Mouse (Mus musculus) G1E (cell line): Measurements from ENCODE around the gene Gna11. TPM values are rescaled to one million over a fixed set of nuclear protein-coding genes. Genes with fewer than 3 reads are reported as not detected.

ENCODE experiments used
- ATAC-seq: 2 replicates; pipeline ENCODE4 v1.8.0; 2016; ENCODE audit warnings: mild to moderate bottlenecking; ENCODE audit not compliant: insufficient number of reproducible peaks, poor library complexity, low FRiP score, severe bottlenecking; ENCODE audit errors: extremely low read depth
- DNase-seq: peaks from one replicate; pipeline ENCODE4 v3.0.0; 2012; ENCODE audit warnings: low spot score
- H3K27me3 ChIP-seq: 2 replicates; pipeline ENCODE4 v1.6.1; 2012; ENCODE audit warnings: mild to moderate bottlenecking, low read length, inconsistent platforms; ENCODE audit not compliant: insufficient read depth
- H3K36me3 ChIP-seq: replicated peaks from 2 replicates; pipeline ENCODE3; 2012; ENCODE audit warnings: mild to moderate bottlenecking, inconsistent platforms
- H3K4me1 ChIP-seq: 2 replicates; pipeline ENCODE4 v1.6.1; 2012; ENCODE audit warnings: low read depth, low read length, inconsistent platforms, mixed read lengths; ENCODE audit not compliant: insufficient read depth
- H3K4me3 ChIP-seq: 2 replicates; pipeline ENCODE4 v1.5.1; 2012; ENCODE audit warnings: low read depth, mild to moderate bottlenecking, inconsistent platforms, low read length, moderate library complexity, mixed read lengths
- H3K9me3 ChIP-seq: replicated peaks from 2 replicates; pipeline ENCODE4 v1.6.1; 2012; ENCODE audit warnings: inconsistent platforms
- CTCF ChIP-seq: IDR thresholded peaks from 2 replicates; pipeline ENCODE4 v1.5.1; 2012; ENCODE audit warnings: low read depth, low read length, inconsistent platforms, mixed read lengths
- GATA1 ChIP-seq: IDR thresholded peaks from 2 replicates; pipeline ENCODE4 v1.6.1; 2012; ENCODE audit warnings: borderline replicate concordance, low read length, inconsistent platforms, mixed read lengths
- GATA2 ChIP-seq: IDR thresholded peaks from 2 replicates; pipeline ENCODE4 v1.6.1; 2012; ENCODE audit warnings: low read depth, low read length, inconsistent platforms, borderline replicate concordance
- POLR2AphosphoS5 ChIP-seq: IDR thresholded peaks from 2 replicates; pipeline ENCODE4 v1.6.1; 2012; ENCODE audit warnings: low read depth, low read length, inconsistent platforms; ENCODE audit not compliant: insufficient replicate concordance
- TAL1 ChIP-seq: conservative IDR thresholded peaks from 2 replicates; pipeline ENCODE4 v1.6.1; 2012; ENCODE audit warnings: low read depth, low read length, inconsistent platforms, mixed read lengths
- polyA plus RNA-seq: library from polyadenylated mRNA; stranded (reverse); fragments of >175 nt; gene quantifications from 2 replicates; pipeline ENCODE4 v1.2.3, GENCODE M21; 2012
- total RNA-seq, 2 experiments: library from RNA; stranded (forward) in 1 of 2; stranded (reverse) in 1 of 2; fragments of 200-1000 nt in 1 of 2; fragments of >200 nt in 1 of 2; fragmentation: Nextera tagmentation in 1 of 2; gene quantifications; 2 replicates each; pipeline ENCODE4 v1.2.3; 2014 to 2017

Gene Gna11
- total and polyA plus RNA-seq, 3 experiments, result 6.5 to 14.0 (median 9.7) TPM

- no peak overlapping the region for H3K4me3 ChIP-seq
- no peak for DNase-seq
- H3K27me3 ChIP-seq, result peaks cover 9% of the 10 kb centered on the region
- TF ChIP-seq CTCF, result no peak
- no peak for TF ChIP-seq POLR2AphosphoS5
- no peak for TF ChIP-seq GATA2
- no peak for TF ChIP-seq TAL1
- TF ChIP-seq GATA1, result no peak
- H3K36me3 ChIP-seq, result peaks cover 66% of the 10 kb centered on the region
- no peaks in the 10 kb centered on the region for H3K9me3 ChIP-seq
- peaks cover 57% of the 10 kb centered on the region for H3K4me1 ChIP-seq
- no peak for ATAC-seq
Measured at GRCm38 (mm10) chr10:81486496-81486895, 58.5 kb downstream of the Gna11 start.

GRCm38 (mm10) chr10:81485479-81486018 lies 59.4 kb downstream of the Gna11 start:
- Histone ChIP-seq H3K27me3 (peaks cover 18% of the 10 kb centered on the region), H3K36me3 (peaks cover 57% of the 10 kb centered on the region), H3K9me3 (no peaks in the 10 kb centered on the region), H3K4me3 (no peak overlapping the region), H3K4me1 (peaks cover 50% of the 10 kb centered on the region)
- no peak for ATAC-seq
- DNase-seq, result no peak
- TF ChIP-seq POLR2AphosphoS5 (no peak), GATA2 (no peak), TAL1 (no peak), CTCF (no peak), GATA1 (no peak)

GRCm38 (mm10) chr10:81485060-81485449 lies 59.9 kb downstream of the Gna11 start:
- Histone ChIP-seq H3K4me3 (no peak overlapping the region), H3K36me3 (peaks cover 52% of the 10 kb centered on the region), H3K27me3 (peaks cover 23% of the 10 kb centered on the region), H3K9me3 (no peaks in the 10 kb centered on the region), H3K4me1 (peaks cover 49% of the 10 kb centered on the region)
- TF ChIP-seq CTCF, result no peak; the same call in 1 of the 2 replicates
- DNase-seq (peak; percentile 41), ATAC-seq (no peak)

- Histone ChIP-seq H3K4me1 (peaks cover 44% of the 10 kb centered on the region), H3K4me3 (no peak overlapping the region), H3K36me3 (peaks cover 47% of the 10 kb centered on the region), H3K9me3 (no peaks in the 10 kb centered on the region), H3K27me3 (peaks cover 27% of the 10 kb centered on the region)
- TF ChIP-seq GATA1 (no peak), CTCF (no peak), TAL1 (no peak), POLR2AphosphoS5 (no peak), GATA2 (no peak)
- ATAC-seq (no peak), DNase-seq (no peak)
Measured at GRCm38 (mm10) chr10:81484441-81485059, 60.4 kb downstream of the Gna11 start.

- H3K4me1 ChIP-seq, result peaks cover 44% of the 10 kb centered on the region
- ATAC-seq, result no peak
- H3K9me3 ChIP-seq, result no peaks in the 10 kb centered on the region
- no peak for DNase-seq
- H3K4me3 ChIP-seq, result no peak overlapping the region
- TF ChIP-seq POLR2AphosphoS5 (no peak), CTCF (peak; percentile 48), GATA2 (no peak), TAL1 (no peak)
- peaks cover 27% of the 10 kb centered on the region for H3K27me3 ChIP-seq
- H3K36me3 ChIP-seq, result peaks cover 41% of the 10 kb centered on the region
Measured at GRCm38 (mm10) chr10:81483983-81484382, 61.0 kb downstream of the Gna11 start.

- TF ChIP-seq GATA1, result no peak
- peak; percentile 43 for TF ChIP-seq CTCF
- Histone ChIP-seq H3K4me1 (peaks cover 34% of the 10 kb centered on the region), H3K4me3 (peak within 1 kb of the TSS; percentile 68; the same call in 1 of the 2 replicates), H3K9me3 (no peaks in the 10 kb centered on the region), H3K36me3 (peaks cover 26% of the 10 kb centered on the region), H3K27me3 (peaks cover 33% of the 10 kb centered on the region)
- DNase-seq (peak; percentile 72), ATAC-seq (no peak)
Measured at GRCm38 (mm10) chr10:81482533-81482889, 62.5 kb downstream of the Gna11 start, which contains the start of gene Celf5. Gene Celf5, minus strand, starts transcription at chr10:81482709.
